Mouse (Mus musculus) hindbrain, embryonic 16.5 days (tissue): Measurements from ENCODE around the gene Ndc1. TPM values are rescaled to one million over a fixed set of nuclear protein-coding genes. Genes with fewer than 3 reads are reported as not detected.

Experiments used
- ATAC-seq: fragments of 200-750 bp; cut with Nextera tagmentation; 2 replicates; pipeline ENCODE4 v1.8.0; 2017; ENCODE audit warnings: moderate TSS enrichment, moderate library complexity
- H3K27ac ChIP-seq: fragments of 300-500 bp; sonication (generic); 2 replicates; pipeline ENCODE4 v1.5.1; 2014; ENCODE audit warnings: low read depth, mild to moderate bottlenecking, control low read depth, low read length, moderate library complexity
- H3K27me3 ChIP-seq: fragments of 300-500 bp; sonication (generic); replicated peaks from 2 replicates; pipeline ENCODE4 v1.6.1; 2014; ENCODE audit warnings: low read length; ENCODE audit not compliant: control insufficient read depth, insufficient read depth
- H3K36me3 ChIP-seq: fragments of 300-500 bp; sonication (generic); 2 replicates; pipeline ENCODE4 v1.6.1; 2014; ENCODE audit warnings: mild to moderate bottlenecking, low read length, moderate library complexity, mixed read lengths; ENCODE audit not compliant: control insufficient read depth, insufficient read depth
- H3K4me1 ChIP-seq: fragments of 300-500 bp; sonication (generic); 2 replicates; pipeline ENCODE4 v1.6.1; 2014; ENCODE audit warnings: low read depth, low read length; ENCODE audit not compliant: control insufficient read depth, insufficient read depth
- H3K4me2 ChIP-seq: fragments of 300-500 bp; sonication (generic); 2 replicates; pipeline ENCODE4 v1.6.1; 2014; ENCODE audit warnings: mild to moderate bottlenecking, low read length, control low read depth, moderate library complexity
- H3K4me3 ChIP-seq: fragments of 300-500 bp; sonication (generic); 2 replicates; pipeline ENCODE4 v1.5.1; 2014; ENCODE audit warnings: mild to moderate bottlenecking, low read length, control low read depth, moderate library complexity
- H3K9ac ChIP-seq: fragments of 300-500 bp; sonication (generic); 2 replicates; pipeline ENCODE4 v1.6.1; 2014; ENCODE audit warnings: low read depth, mild to moderate bottlenecking, control low read depth, low read length, moderate library complexity
- H3K9me3 ChIP-seq: fragments of 300-500 bp; sonication (generic); 2 replicates; pipeline ENCODE4 v1.6.1; 2014; ENCODE audit warnings: mild to moderate bottlenecking, low read length, moderate library complexity; ENCODE audit not compliant: control insufficient read depth
- WGBS: fragments of 180-500 bp; shearing (Covaris S2); extraction: QIAGEN DNeasy Blood & Tissue Kit; methylation state at CpG from one replicate; pipeline ENCODE4 v1.1.7; 2014; 5-methylcytosine and 5-hydroxymethylcytosine counted together
- polyA plus RNA-seq: library from polyadenylated mRNA; unstranded; fragments of >200 nt; fragmentation: Nextera tagmentation; extraction: Ambion mirVana; gene quantifications from 2 replicates; pipeline ENCODE4 v1.2.1, GENCODE M21; 2015

Ndc1 gene
- polyA plus RNA-seq, 1 experiment from 2014 or later: 18.2 TPM

GRCm38 (mm10) chr4:107380871-107381270, 13.3 kb downstream of the Ndc1 start:
- Histone ChIP-seq H3K4me3 (no peak overlapping the region), H3K27ac (no peak overlapping the region), H3K9ac (no peak overlapping the region), H3K4me2 (no peak overlapping the region), H3K4me1 (no peaks in the 10 kb centered on the region), H3K36me3 (peaks cover 16% of the 10 kb centered on the region), H3K9me3 (no peaks in the 10 kb centered on the region), H3K27me3 (no peaks in the 10 kb centered on the region)
- WGBS: 84% methylated on average over 7 of the region's 7 CpGs
- no peak for ATAC-seq

- H3K9me3 ChIP-seq: no peaks in the 10 kb centered on the region
- H3K4me2 ChIP-seq: no peak overlapping the region
- no peaks in the 10 kb centered on the region for H3K27me3 ChIP-seq
- H3K9ac ChIP-seq: no peak overlapping the region
- H3K27ac ChIP-seq: peak overlapping the region; percentile 39; the same call in 1 of the 2 replicates
- no peak overlapping the region for H3K4me3 ChIP-seq
- peaks cover 8% of the 10 kb centered on the region for H3K36me3 ChIP-seq
- peak; percentile 75; the same call in 1 of the 2 replicates for ATAC-seq
- WGBS: 75% methylated on average over 4 of the region's 4 CpGs
- H3K4me1 ChIP-seq: no peaks in the 10 kb centered on the region; the same call in 1 of the 2 replicates
Observed at GRCm38 (mm10) chr4:107387038-107387437, 19.5 kb downstream of the Ndc1 start.

DNA sequence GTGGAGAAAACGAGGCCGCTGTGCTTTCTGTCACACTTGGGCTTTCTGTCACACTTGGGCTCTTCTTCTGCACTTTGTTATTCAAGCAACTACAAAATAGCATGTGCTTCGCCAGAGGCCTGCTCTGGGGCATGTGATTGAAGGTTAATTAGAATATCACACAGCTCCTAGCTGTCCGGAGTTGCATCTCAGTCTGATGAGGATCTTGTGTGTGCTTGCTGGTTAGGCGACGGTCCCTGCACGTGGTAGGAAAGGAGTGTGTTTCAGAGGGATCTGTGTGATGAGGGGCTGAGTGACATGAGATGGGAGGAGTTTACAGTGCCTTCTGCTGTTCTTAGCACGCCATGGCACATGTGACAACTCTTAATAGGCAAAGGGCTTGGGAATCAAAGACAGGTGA, 19.9 kb downstream of the Ndc1 start:
- WGBS: 72% methylated on average over 8 of the region's 8 CpGs

DNA sequence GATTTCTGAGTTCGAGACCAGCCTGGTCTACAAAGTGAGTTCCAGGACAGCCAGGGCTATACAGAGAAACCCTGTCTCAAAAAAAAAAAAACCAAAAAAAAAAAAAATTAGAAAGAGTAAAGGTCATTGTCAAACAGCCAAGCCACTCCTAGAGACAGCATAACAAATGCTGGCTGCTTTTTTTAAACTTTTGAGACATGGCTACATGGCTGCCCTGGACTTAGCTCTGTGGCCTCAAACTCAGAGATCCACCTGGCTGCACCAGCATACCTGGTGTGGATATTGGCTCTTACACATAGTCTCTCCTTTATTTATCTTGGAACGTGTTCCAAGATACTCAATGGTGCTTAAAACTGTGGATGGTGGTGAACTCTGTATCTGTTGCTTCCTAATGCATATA, 20.7 kb downstream of the Ndc1 start:
- ATAC-seq: no peak
- Histone ChIP-seq H3K9me3 (no peaks in the 10 kb centered on the region), H3K36me3 (peaks cover 6% of the 10 kb centered on the region), H3K4me2 (no peak overlapping the region), H3K9ac (no peak overlapping the region), H3K4me3 (no peak overlapping the region), H3K27ac (no peak overlapping the region), H3K27me3 (no peaks in the 10 kb centered on the region), H3K4me1 (no peaks in the 10 kb centered on the region; the same call in 1 of the 2 replicates)
- WGBS: 100% methylated on average over 2 of the region's 2 CpGs

More for the DNA sequence above, 19.9 kb downstream of the Ndc1 start:
- H3K36me3 ChIP-seq: peaks cover 8% of the 10 kb centered on the region
- H3K27me3 ChIP-seq: no peaks in the 10 kb centered on the region
- H3K4me2 ChIP-seq: no peak overlapping the region
- H3K27ac ChIP-seq: peak overlapping the region; percentile 39; the same call in 1 of the 2 replicates
- ATAC-seq: peak; percentile 42; the same call in 1 of the 2 replicates
- no peaks in the 10 kb centered on the region; the same call in 1 of the 2 replicates for H3K4me1 ChIP-seq
- no peak overlapping the region; the same call in 1 of the 2 replicates for H3K9ac ChIP-seq
- H3K4me3 ChIP-seq: no peak overlapping the region
- H3K9me3 ChIP-seq: no peaks in the 10 kb centered on the region

GRCm38 (mm10) chr4:107389345-107389744, 21.8 kb downstream of the Ndc1 start:
- ATAC-seq: no peak
- Histone ChIP-seq H3K36me3 (peaks cover 8% of the 10 kb centered on the region), H3K4me3 (no peak overlapping the region), H3K9ac (no peak overlapping the region), H3K4me2 (no peak overlapping the region), H3K27ac (no peak overlapping the region), H3K9me3 (no peaks in the 10 kb centered on the region), H3K4me1 (no peaks in the 10 kb centered on the region; the same call in 1 of the 2 replicates), H3K27me3 (no peaks in the 10 kb centered on the region)
- 96% methylated on average over 3 of the region's 3 CpGs for WGBS

DNA sequence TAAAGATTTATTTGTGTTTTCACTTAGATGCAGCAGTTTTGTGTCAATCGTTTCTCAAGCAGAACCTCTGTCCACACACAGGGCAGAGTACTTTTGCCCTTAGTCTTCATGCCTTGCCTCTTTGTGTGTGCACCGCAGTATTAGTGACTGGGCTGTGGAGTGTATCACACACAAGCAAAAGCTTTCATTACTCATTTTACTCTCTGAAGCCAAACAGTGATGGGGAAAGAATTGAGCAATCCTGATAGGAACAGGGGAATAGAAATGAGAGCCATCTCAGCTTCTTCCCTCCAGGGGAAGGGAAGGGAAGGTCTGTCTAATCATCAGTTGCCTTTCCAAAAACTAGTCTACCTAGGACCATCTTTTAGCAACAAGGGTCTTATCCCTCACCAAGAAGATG, 26.2 kb downstream of the Ndc1 start:
- Histone ChIP-seq H3K27ac (no peak overlapping the region), H3K4me1 (no peaks in the 10 kb centered on the region), H3K4me2 (no peak overlapping the region), H3K36me3 (peaks cover 14% of the 10 kb centered on the region), H3K9me3 (no peaks in the 10 kb centered on the region), H3K27me3 (no peaks in the 10 kb centered on the region), H3K4me3 (no peak overlapping the region), H3K9ac (no peak overlapping the region)
- no peak for ATAC-seq
- WGBS: 98% methylated on average over 2 of the region's 2 CpGs

DNA sequence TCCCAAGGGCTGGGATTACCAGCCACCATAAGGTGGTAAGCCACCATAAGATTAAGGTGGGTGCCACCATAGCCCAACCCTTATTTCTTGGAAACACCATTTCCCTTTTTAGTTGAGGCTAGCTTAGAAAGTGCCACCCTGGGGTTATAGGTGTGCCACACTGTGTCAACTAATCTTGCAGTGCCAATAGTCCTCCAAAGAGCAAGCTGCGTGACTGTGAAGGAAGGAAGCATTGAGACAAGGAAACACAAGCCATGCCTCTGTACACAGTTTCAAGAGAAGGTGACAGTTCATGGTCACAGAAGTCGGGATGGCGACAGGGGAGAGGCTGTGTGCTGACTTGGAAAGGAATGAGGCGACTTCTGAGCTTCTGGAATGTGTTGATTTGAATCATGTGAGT, 52.6 kb downstream of the Ndc1 start:
- 83% methylated on average over 4 of the region's 4 CpGs for WGBS
- Histone ChIP-seq H3K9ac (no peak overlapping the region), H3K4me2 (no peak overlapping the region), H3K27ac (no peak overlapping the region), H3K9me3 (no peaks in the 10 kb centered on the region), H3K4me3 (no peak overlapping the region), H3K27me3 (no peaks in the 10 kb centered on the region), H3K36me3 (no peaks in the 10 kb centered on the region), H3K4me1 (no peaks in the 10 kb centered on the region; the same call in 1 of the 2 replicates)
- no peak for ATAC-seq

- no peak overlapping the region for H3K4me3 ChIP-seq
- no peaks in the 10 kb centered on the region; the same call in 1 of the 2 replicates for H3K4me1 ChIP-seq
- H3K4me2 ChIP-seq: peak overlapping the region; percentile 22
- 3% methylated on average over 14 of the region's 14 CpGs for WGBS
- peak overlapping the region; percentile 7; the same call in 1 of the 2 replicates for H3K9ac ChIP-seq
- no peak for ATAC-seq
- H3K36me3 ChIP-seq: no peaks in the 10 kb centered on the region
- H3K27me3 ChIP-seq: no peaks in the 10 kb centered on the region
- no peak overlapping the region for H3K27ac ChIP-seq
- no peaks in the 10 kb centered on the region for H3K9me3 ChIP-seq
Observed at GRCm38 (mm10) chr4:107421711-107422110, 54.1 kb downstream of the Ndc1 start.

DNA sequence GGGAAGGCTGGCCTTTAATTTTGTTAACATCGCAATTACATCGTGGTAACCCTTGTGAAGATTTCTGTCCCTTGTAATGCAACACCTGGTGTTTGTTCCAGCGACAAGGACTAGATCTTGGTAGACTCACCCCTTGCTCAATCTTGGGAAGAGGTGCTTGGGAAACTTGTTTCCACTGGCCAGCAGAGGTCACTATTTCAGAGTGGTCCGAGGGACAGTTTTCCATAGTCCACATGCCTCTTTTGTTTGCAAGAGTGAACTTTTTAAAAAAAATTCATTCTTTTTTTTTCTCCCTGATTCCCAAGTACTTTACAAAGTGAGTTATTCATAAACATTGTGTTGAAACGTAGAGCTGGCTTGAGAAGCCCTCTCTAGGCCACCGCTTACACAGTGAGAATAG, 54.6 kb downstream of the Ndc1 start:
- 22% methylated on average over 6 of the region's 6 CpGs for WGBS
- Histone ChIP-seq H3K4me1 (no peaks in the 10 kb centered on the region; the same call in 1 of the 2 replicates), H3K36me3 (no peaks in the 10 kb centered on the region), H3K9me3 (no peaks in the 10 kb centered on the region), H3K4me2 (no peak overlapping the region), H3K9ac (no peak overlapping the region), H3K4me3 (no peak overlapping the region), H3K27me3 (no peaks in the 10 kb centered on the region), H3K27ac (no peak overlapping the region)
- no peak for ATAC-seq
